Mouse (Mus musculus): ENCODE data around the gene Ccdc62.

Ccdc62 gene

GRCm38 (mm10) chr5:123930508-123930989, at the start of gene Ccdc62:
Gene Ccdc62, plus strand, starts transcription at chr5:123930679.
- peak; percentile 95 to 98 for DNase-seq

DNA sequence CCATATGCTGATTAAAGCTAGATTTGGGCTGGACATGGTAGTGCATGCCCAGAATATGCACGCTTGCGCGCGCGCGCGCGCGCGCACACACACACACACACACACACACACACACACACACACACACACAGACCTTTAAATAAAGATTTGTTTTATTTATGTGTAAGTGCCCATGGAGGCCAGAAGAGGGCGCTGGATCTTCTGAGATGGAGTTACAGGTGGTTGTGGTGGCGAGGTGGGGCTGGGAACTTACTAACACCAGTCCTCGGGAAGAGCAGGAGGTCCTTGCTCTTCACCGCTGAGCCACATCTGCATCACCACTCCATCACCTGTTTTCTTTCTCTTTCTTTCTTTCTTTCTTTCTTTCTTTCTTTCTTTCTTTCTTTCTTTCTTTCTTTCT, 49.7 kb upstream of the Ccdc62 start:
- DNase-seq: no peak

DNA sequence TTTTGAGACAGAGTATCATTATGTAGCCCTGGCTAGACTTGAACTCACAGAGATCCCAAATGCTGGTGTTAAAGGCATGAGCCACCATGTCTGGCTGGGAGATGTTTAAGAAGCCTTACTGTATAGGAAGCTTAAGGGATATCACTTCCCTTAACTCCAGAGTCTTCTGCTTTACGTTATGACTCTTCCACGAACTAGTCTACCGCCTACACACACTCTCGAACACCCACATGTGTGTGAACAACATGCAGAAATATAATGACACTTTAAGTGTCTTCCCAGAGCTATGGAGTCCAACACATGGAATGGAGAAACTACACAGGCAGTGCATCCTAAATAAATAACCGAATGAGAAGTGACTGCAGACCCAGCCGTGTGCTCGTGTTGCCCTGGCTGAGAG, 46.6 kb upstream of the Ccdc62 start:
- no peak for DNase-seq

- no peak for DNase-seq
Observed at GRCm38 (mm10) chr5:123884332-123884731, 46.1 kb upstream of the Ccdc62 start.

DNA sequence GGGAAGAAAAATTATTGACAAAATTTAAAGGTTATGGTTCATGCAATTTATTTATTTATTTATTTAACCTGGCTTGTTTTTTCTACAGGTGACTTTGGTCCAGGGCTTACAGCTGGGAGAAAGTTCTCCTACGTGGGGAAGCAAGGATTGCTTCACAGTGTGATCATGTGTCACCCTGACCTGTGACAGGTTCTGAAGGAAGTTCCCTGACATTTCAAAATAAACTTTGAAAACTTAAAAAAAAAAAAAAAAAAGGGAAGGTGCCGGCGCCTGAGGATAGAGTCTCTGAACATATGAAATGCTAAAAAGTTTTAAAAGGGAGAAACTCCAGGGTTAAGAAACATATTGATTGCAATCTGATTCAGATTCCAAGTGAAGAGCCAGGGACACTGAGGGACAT, 44.1 kb upstream of the Ccdc62 start:
- no peak for DNase-seq

DNA sequence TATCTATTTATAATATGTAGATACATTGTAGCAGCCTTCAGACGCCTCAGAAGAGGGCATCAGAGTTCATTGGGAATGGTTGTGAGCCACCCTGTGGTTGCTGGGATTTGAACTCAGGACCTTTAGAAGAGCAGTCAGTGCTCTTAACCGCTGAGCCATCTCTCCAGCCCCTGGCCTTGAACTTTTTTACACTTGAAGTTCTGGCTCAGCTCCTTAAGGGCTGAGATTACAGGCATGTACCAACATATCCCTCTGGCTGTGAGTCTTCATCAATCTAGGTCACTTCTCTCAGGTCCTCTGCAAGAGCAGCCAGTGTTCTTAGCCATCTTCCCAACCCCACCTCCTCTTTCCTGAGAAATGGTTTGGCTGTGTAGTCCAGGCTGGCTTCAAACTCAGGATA, 40.2 kb upstream of the Ccdc62 start:
- no peak for DNase-seq

- no peak for DNase-seq
Observed at GRCm38 (mm10) chr5:123890987-123891386, 39.5 kb upstream of the Ccdc62 start.

- DNase-seq: peak in 1 of 2 experiments; percentile 52
Observed at GRCm38 (mm10) chr5:123891669-123892068, 38.8 kb upstream of the Ccdc62 start.

DNA sequence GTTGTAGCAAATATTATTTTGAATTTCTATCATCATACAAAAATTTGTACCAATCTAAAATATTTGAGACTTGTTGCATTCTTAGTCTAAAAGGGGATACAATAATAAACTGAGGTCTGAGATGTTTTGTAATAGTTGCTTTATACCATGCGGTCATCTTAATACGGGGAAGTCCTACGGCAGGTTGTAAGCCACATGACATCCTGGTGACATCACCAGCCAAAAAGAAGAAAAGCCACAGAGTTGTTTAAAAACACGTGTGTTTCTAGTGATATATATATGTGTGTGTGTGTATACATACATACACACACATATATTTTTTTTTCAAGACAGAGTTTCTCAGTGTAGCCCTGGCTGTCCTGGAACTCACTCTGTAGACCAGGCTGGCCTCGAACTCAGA, 37.0 kb upstream of the Ccdc62 start:
- DNase-seq: no peak

DNA sequence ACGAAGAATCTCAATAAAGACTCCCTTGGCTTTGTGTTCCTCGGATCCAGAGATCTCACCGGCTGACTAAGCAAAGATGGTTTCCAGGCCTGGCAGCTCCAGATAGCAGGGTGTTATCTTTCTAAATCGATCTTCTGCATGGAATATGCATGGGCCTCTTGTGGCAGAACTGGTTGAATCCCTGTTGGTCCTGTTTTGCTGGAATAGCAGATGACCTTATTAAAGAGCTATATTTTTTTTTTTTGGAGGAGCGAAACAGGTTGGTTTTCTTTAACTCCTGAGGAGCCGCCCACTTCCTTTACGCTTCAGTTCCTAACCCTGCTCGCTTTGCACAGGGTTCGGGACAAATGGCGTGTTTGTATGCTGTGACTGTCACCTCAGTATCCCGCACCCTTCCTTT, 34.1 kb upstream of the Ccdc62 start:
- no peak for DNase-seq

GRCm38 (mm10) chr5:123897352-123897751, 33.1 kb upstream of the Ccdc62 start:
- DNase-seq: no peak

GRCm38 (mm10) chr5:123904059-123904672, 26.3 kb upstream of the Ccdc62 start:
- peak in 1 of 2 experiments; percentile 13 for DNase-seq

- no peak for DNase-seq
Observed at GRCm38 (mm10) chr5:123906146-123906975, 24.1 kb upstream of the Ccdc62 start.

- peak; percentile 98 to 100 for DNase-seq
Observed at GRCm38 (mm10) chr5:123906976-123907630, 23.4 kb upstream of the Ccdc62 start, which contains the start of gene Denr. Gene Denr, plus strand, starts transcription at chr5:123907175.

GRCm38 (mm10) chr5:123907631-123907977, 22.9 kb upstream of the Ccdc62 start:
- no peak for DNase-seq

DNA sequence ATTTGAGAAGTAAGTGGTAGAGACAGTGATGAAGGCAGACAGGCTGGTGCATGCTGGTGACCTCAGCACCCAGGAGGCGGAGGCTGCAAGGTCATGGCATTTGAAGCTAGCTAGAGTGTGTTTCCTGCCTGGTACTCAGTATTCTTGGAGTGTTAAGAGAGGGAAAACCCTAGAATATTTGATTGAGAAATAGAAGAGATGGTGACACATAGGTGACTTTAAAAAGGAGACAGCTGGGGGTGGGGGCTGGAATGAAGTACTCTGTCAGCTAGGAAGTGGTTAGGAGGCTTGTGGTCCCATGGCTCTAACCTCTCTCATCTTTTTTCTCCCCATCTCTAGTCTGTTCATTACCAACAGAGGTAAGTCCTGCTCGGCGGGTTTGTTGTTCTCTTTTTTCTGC, 15.6 kb upstream of the Ccdc62 start:
- DNase-seq: no peak

DNA sequence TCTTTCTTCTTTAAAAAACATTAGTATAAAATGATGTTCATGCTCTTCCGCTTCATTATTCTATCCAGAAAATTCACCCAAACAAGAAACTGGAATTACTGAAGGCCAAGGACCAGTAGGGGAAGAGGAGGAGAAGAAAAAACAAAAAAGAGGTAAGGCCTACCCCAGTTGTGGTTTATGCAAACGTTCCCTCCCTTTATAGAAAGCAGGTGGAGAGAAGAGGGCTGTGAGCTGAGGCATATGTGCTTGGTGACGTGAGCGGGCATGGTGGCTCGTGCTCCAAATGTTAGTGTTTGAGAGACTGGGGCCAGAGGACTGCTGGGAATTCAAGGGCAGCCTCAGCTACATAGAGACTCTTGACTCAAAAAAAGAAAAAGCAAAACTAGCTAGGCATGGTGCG, 8.4 kb upstream of the Ccdc62 start:
- no peak for DNase-seq

- no peak for DNase-seq
Observed at GRCm38 (mm10) chr5:123927118-123927517, 3.4 kb upstream of the Ccdc62 start, which contains the start of gene Gm43518. Gene Gm43518, plus strand, starts transcription at chr5:123927418.

DNA sequence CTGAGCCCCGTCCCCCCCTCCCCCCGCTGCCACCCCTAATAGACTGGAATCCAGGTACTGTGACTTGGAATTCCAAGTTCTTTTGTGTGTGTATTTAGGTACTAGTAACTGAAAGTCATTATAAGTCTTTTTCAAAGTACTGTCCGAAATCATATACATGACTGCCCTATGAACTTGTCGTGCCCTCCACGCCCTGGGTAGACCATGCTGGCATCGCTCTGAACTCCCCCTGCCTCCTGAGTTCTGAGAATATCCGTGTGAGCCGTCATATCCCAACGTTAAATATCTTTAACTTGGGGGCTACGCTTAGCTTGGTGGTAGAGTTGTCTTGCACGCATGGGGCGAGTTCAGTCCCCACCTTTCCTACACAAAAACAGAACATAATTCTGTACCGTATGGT, 652 bp downstream of the Ccdc62 start:
- DNase-seq: no peak

- DNase-seq: no peak
Observed at GRCm38 (mm10) chr5:123932927-123933326, 2.4 kb downstream of the Ccdc62 start.

DNA sequence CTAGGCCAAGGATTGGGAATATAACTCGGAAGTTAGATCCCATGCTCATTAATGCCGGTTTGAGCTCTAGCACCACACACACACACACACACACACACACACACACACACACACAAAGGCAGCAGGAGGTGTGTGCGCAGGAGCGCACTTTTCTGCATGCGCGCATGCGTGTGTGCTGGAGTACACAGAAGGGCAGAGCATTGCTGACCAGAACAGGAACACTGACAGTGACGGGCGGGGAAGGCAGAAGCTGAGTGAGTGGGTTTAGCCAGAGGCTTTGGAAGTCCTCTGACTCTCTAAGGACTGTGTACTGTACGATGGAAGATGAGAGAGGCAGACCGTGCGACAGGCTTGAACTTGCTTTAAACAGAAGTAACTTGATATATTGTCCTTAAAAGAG, 3.1 kb downstream of the Ccdc62 start:
- no peak for DNase-seq

DNA sequence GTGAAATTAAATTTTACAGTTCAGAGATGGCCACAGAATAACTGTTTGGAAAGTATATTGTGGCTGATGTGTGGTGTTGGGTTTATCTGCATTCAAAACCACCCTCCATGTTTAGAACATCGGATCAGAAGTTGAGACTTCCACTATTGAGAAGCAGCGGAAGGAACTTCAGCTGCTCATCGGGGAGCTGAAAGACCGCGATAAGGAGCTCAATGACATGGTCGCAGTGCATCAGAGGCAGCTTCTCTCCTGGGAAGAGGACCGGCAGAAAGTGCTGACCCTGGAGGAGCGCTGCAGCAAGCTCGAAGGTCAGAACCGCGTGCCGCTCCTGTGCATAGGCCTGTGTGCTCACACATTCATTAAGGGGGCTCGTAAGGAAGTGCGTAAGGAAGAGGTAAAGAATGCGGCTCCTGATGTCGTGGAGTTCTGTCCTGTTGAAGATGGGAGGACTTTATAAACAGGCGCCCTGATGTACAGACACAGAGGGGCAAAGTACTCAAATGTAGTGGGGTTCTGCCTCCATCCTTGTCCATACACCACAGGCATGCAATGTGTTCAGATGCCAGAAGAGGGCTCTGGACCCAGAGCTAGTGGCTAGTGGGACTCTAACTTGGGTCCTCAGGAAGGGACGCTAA, 3.6 kb downstream of the Ccdc62 start:
- DNase-seq: peak; percentile 13 to 54

GRCm38 (mm10) chr5:123935931-123936330, 5.5 kb downstream of the Ccdc62 start:
- DNase-seq: no peak

All from kidney, postnatal 36 days (tissue).